Mouse (Mus musculus): Measurements from ENCODE around the gene Sema4c.

The Sema4c gene

DNA sequence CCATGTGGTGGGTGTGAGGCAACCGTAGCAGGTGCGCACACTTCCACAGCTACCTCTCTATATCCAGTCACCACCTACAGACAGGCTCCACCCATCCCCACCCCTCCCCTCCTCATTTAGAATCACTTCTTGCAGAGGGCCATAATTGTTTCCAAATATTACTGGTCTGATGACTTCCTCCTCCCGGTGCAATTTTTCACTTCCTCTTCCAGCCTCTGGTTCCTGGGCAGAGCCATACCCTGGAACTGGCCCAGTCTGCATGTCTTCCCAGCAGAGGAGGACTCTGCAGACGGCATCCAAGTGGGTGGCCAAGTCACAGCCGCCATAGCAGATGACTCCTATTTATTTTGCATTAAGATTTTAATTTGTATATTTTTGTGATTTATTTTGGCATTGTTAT lies 49.9 kb downstream of the Sema4c start:
- DNase-seq (ENCODE audit: low spot score), result no peak

DNA sequence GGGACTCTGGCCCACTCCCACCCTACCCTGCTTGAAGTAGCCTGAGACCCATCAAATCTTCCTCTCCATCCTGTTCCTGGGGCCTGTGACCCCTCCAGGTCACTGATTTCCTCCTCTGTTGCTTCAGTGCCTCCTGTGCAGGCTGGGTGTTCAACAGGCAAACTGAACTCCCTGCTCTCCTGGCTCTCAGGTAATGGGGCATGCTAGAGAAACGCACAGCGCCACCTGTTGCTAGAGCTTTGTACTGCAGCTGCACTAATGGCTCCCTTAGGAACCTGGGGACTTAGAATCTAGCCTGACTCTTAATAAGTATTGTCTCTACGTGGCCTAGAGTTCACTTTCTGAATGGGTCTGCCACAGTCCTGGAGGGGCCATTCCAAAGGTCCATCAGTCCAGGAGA lies 56.9 kb downstream of the Sema4c start:
- DNase-seq (ENCODE audit: low spot score), result peak; percentile 74
